Mouse (Mus musculus) thymus, postnatal 0 days (tissue): Measurements from ENCODE around the gene Hoxa6. TPM values are rescaled to one million over a fixed set of nuclear protein-coding genes. Genes with fewer than 3 reads are reported as not detected.

Source experiments
- DNase-seq: peaks from one replicate; pipeline ENCODE4 v3.0.0-alpha.2; 2015; ENCODE audit warnings: low spot score
- polyA plus RNA-seq: library from polyadenylated mRNA; unstranded; fragments of >200 nt; fragmentation: Nextera tagmentation; extraction: Ambion mirVana; gene quantifications from 2 replicates; pipeline ENCODE4 v1.2.1, GENCODE M21; 2015

The Hoxa6 gene
- polyA plus RNA-seq, 1 experiment from 2014 or later = not detected

GRCm38 (mm10) chr6:52216691-52217458 lies 8.4 kb upstream of the Hoxa6 start:
- DNase-seq = no peak

GRCm38 (mm10) chr6:52215771-52216535 lies 7.4 kb upstream of the Hoxa6 start:
- no peak for DNase-seq

DNA sequence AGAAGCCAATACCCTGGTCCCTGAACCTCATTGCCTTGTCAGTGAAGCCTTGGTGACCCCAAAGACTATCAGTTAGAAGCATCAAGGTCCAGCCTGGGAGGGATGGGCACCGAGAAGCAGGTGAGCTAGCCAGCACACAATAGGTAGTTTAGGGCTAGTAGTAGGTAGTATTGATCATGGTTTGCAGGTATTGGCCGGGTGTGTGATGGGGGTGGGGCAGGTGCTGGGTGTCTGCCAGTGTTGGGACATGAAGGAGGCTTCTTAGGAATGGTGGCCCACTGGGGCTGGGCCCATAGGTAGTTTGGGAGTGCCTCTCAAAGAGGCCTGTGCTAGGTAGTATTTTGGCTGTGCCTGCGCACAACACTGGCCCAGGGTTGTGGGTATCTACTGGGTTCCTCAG lies 6.5 kb upstream of the Hoxa6 start:
- no peak for DNase-seq

DNA sequence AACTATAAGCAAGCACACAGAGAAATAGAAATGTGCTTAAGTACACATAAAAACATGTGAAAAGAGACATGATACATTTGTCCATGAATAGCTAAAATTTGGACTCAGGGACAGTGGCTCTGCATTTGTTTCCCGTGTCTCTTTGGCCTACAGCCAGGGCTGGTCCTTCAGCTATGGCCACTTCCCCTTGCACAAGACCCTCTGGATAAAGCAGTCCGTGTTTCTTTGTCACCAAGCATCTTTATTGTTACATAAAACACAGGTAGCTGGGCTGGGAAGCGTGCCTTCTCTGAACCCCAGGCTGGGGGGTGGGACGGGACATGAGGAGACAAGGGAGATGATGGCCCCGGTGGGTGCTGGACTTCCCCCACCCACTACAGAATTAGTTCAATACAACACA lies 5.7 kb upstream of the Hoxa6 start:
- DNase-seq = no peak

DNA sequence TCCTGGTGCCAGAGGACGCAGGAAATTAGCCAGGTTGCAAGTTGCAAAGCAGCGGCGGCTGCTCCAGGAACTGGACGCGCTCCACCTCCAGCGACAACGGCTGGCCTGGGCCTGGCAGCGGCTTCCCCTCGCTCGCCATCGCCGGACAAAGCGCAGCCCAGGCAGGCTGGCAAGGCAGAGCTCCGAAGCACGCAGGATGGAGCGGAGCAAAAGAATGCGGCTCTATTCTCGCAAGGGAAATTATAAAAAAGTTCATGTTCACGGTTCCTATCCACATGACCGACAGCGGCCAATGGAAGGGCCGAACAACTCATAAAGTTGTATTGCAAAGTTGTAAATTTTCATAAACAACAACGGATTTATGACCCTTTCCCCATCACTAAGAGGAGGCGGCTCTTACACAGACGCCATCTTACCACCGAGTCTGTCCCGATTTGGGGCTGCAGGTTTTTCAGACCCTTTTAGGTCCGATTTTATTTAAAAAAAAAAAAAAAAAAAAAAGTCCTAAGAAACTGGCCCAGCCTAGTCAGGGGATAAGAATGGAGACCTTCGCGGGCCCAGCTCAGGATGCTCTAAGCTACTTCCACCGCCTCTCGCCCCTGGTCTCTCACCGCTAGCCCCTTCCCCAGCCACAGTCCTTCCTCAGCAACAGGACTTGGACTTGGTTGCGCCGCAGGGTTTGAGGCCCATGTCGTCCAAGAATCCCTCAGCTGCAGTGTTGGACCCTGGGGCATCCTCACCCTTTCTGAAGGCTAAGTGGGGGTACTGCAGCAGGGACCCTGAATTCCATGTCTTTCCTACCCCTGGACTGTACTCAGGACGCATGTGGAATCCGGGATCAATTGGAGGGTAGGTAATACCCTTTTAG lies 4.8 kb upstream of the Hoxa6 start, which contains the start of the genes Hoxa3 and Gm28308:
Gene Hoxa3, minus strand, starts transcription at position 218 of the 868 bp plus-strand sequence.
Gene Gm28308, minus strand, starts transcription at position 221 of the 868 bp plus-strand sequence.
- no peak for DNase-seq

DNA sequence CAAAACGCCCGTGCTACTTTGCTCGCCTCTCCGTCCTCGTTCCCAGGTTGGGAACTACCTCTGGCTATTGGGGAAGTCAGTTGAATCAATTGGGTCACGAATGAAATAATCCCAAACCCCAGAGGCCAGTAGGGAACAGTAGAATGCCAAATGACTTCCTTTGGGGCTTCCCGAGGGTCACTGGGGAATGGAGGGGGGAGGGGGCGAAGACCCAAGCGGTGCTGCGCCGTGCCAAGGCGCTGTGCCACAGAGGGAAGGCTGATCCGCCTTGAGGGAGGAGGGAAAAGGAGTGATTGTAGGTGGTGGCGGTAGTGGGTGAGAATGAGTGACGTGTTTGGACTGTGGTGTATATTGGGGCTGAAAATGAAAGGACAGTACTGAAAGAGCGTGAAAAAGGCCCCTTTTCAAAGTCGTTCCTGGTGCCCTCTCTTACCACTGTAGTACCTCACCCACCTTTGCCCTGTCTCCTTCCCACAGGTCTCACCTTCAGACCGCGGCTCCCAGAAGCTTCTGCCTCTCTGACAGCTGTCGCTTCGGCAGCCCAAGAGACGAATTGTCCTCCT lies 4.1 kb upstream of the Hoxa6 start:
- DNase-seq = no peak

GRCm38 (mm10) chr6:52211961-52212360 lies 3.4 kb upstream of the Hoxa6 start:
- no peak for DNase-seq

DNA sequence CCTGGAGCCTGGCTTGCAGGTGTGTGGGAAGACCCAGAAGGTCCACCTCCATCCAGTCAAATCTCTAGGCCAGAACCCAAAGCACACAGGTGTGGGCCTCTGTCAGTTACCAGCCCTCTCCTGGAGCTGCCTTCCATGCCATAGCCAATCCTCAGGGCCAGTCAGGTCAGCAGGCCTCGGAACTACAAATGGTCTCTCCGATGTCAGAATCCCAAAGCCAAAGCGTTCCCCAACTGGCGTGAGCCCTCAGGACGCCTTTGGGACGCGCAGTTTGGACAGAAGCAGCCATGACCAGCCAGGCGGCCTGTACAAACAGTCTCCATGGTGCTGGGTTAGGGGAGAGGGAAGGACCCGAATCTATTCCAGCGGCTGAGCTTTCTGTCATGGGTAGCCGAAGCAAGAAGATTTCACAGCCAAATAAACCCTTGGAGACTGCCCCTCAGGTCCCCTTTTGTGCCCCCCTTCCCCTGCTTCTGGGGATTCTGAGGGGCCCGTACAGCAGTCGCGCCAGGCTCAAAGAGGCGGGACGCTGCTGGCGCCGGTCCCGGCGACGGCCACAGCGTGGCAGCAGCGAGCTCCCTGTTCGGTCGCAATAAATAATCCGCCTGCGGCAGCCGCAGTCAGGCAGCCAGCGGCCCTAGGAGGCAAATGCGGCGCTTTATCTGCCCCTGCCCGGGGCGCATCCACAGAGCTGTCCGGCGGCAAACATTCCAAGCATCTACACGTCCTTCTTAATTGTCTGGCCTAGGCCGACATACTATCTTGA lies 2.8 kb upstream of the Hoxa6 start:
- DNase-seq = peak; percentile 63

DNA sequence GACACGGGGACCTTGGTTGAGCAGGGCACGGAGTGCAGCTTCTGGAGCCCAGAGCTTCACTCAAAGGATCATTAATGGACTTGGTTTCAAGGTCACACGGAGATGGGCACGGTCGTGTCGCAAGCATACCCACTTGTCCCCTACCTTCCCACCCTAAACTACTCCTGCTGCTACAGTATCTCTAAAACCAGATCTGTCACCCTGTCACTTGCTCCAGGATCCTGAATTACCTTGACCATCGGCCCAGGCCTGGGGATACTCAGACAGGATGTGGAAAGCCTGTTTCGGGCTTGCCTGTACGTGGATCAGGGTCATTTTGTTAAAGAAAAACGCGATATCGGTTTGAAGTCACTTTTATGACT lies 1.1 kb upstream of the Hoxa6 start:
- no peak for DNase-seq

- DNase-seq = no peak
These were observed 554 bp upstream of the Hoxa6 start for GRCm38 (mm10) chr6:52208868-52209684.

DNA sequence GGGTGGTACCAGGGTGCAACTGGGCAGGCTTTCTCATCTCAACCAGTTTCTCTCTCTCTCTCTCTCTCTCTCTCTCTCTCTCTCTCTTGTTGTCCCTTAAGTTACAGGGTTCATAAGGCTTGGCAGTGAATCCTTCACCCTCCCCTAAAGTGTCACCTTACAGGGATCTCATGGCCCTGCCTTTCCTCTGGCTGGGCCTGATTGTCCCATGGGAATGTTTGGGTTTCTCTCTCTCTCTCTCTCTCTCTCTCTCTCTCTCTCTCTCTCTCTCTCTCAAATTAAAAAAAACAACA lies 892 bp downstream of the Hoxa6 start:
- no peak for DNase-seq

GRCm38 (mm10) chr6:52206882-52207683 lies 1.4 kb downstream of the Hoxa6 start:
- DNase-seq = no peak

DNA sequence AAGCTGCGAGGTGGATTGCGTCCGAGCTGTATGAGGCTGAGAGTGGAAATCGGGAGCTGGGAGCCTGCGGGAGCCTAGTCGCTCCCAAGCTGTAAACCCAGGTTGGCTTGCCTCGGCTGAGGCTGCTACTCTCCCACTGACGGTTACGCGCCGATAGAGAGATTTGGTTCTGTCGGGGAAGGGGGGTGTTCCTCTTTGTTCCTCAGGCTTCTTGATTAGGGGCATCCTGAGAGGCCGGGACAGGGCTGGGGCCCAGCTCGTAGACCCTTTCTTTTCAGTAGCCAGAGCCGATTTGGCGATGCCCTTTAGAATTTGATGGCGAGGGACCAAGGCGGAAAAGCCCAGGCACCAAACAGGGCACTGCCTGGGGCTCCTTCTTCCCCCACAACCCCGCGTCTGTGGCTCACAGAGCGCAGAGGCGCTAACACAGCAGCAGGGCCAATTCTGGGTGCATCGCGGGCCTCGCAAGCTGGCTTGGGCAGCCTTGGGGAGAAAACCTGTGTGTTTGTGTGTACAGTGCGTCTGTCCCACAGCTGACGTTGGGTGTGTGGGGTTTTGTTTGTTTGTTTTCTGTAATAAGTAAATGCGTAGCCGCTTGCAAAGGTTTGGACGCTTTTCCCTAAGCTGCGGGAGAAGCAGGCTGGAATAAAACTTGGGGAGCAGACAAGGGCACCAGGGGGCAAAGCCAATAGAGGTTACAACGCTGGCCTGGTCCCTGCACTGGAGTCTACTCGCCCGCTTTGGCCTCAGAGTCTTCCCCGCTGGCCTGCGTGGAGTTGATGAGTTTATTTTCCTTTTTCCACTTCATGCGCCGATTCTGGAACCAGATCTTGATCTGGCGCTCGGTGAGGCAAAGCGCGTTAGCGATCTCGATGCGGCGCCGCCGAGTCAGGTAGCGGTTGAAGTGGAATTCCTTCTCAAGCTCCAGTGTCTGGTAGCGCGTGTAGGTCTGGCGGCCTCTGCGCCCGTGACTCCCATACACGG lies 2.6 kb downstream of the Hoxa6 start:
- no peak for DNase-seq

GRCm38 (mm10) chr6:52205221-52205620 lies 3.3 kb downstream of the Hoxa6 start:
- no peak for DNase-seq

DNA sequence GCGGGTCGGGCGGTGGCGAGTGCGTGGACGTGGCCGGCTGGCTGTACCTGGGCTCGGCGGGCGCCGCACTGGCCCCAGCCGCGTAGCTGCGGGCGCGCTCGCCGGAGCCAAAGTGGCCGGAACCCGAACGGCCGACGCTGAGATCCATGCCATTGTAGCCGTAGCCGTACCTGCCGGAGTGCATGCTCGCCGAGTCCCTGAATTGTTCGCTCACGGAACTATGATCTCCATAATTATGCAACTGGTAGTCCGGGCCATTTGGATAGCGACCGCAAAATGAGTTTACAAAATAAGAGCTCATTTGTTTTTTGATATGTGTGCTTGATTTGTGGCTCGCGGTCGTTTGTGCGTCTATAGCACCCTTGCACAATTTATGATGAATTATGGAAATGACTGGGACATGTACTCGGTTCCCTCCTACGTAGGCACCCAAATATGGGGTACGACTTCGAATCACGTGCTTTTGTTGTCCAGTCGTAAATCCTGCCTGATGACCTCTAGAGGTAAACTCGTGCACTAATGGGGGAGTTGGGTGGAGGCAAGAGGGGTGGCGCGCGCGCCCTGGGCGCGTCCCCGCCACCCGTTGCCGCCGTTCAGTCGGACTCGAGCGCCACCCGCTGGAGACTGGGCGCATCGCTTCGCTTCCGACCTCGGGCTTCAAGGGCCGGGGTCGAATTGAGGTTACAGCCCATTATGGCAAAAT lies 4.3 kb downstream of the Hoxa6 start, which contains the start of gene Hoxa5:
Gene Hoxa5, minus strand, starts transcription at position 538 of the 703 bp plus-strand sequence.
- DNase-seq = no peak

DNA sequence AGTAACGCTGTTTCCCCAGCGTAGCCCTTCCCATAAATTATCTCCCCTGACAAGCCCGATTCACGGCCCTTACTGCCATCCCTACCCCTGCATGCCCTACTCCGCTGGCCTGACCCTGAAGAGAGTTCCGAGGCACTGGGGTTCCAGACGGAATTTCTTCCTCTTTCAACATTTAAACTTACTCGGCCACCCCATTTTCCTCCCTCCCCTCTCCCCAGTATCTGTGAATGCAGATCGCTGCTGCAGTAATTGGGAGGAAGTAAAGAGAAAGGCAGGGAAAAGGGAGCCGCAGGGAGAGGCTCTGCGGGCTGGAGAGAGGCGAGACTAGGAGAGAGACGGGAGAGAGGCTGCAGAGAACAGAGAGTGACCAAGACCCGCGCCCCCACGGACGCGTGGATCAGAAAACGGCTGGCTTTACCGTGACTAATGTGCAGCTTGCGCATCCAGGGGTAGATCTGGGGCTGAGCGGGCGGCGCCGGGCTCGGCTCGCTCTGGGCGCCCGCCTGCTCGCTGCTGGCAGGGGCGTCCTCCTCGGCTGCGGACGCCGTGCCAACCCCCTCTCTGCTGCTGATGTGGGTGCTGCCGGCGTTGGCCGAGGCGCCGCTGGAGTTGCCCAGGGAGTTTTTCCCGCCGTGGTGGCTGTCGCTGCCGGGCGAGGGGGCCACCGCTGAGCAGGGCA lies 5.0 kb downstream of the Hoxa6 start:
- no peak for DNase-seq

DNA sequence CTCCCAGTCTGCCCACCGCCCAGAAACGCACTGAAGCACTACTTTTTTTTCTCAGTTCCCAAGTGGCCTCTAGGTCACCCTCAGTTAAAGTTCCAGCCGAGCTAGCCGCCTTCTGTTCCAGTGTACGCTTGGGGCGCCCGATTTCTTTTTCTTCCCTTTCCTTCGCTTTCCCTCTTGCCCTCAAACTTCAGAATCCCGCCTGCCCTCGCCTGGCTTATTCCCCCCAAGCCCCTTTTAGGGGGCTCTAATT lies 5.5 kb downstream of the Hoxa6 start:
- DNase-seq = no peak
